Mouse (Mus musculus): ENCODE measurements around the gene Ap5s1. TPM values are rescaled to one million over a fixed set of nuclear protein-coding genes. Genes with fewer than 3 reads are reported as not detected.

Ap5s1 gene
- polyA plus RNA-seq, 1 experiment from 2014 or later: 23.8 TPM

GRCm38 (mm10) chr2:131254329-131254713, 47.4 kb downstream of the Ap5s1 start:
- H3K36me3 ChIP-seq (replicated peaks; ENCODE audit: control insufficient read depth, insufficient read depth, low read depth, low read length): no peaks in the 10 kb centered on the region
- no peak overlapping the region for H3K4me3 ChIP-seq (ENCODE audit: low read depth, low read length)
- H3K9ac ChIP-seq (replicated peaks; ENCODE audit: low read length): no peak overlapping the region
- H3K4me1 ChIP-seq (ENCODE audit: control insufficient read depth, insufficient read depth, low read length): no peaks in the 10 kb centered on the region
- ATAC-seq (replicated peaks; ENCODE audit: insufficient number of reproducible peaks, low FRiP score, low TSS enrichment, low read depth) (no peak), DNase-seq (ENCODE audit: low spot score) (no peak)
- H3K4me2 ChIP-seq (ENCODE audit: low read depth, low read length): no peak overlapping the region
- no peak overlapping the region for H3K27ac ChIP-seq (replicated peaks; ENCODE audit: low read depth, low read length)
- H3K27me3 ChIP-seq (ENCODE audit: control insufficient read depth, insufficient read depth, low read length): no peaks in the 10 kb centered on the region
- H3K9me3 ChIP-seq (replicated peaks; ENCODE audit: control insufficient read depth, low read length): no peaks in the 10 kb centered on the region
- WGBS: 77% methylated on average over 2 of the region's 2 CpGs

GRCm38 (mm10) chr2:131255738-131256137, 48.9 kb downstream of the Ap5s1 start:
- ATAC-seq (replicated peaks; ENCODE audit: insufficient number of reproducible peaks, low FRiP score, low TSS enrichment, low read depth): no peak
- WGBS: 65% methylated on average over 3 of the region's 3 CpGs

GRCm38 (mm10) chr2:131258693-131259092, 51.8 kb downstream of the Ap5s1 start:
- Histone ChIP-seq H3K36me3 (replicated peaks; ENCODE audit: control insufficient read depth, insufficient read depth, low read depth, low read length) (no peaks in the 10 kb centered on the region), H3K4me3 (ENCODE audit: low read depth, low read length) (no peak overlapping the region), H3K27me3 (ENCODE audit: control insufficient read depth, insufficient read depth, low read length) (no peaks in the 10 kb centered on the region), H3K27ac (replicated peaks; ENCODE audit: low read depth, low read length) (no peak overlapping the region), H3K4me1 (ENCODE audit: control insufficient read depth, insufficient read depth, low read length) (no peaks in the 10 kb centered on the region), H3K4me2 (ENCODE audit: low read depth, low read length) (no peak overlapping the region), H3K9me3 (replicated peaks; ENCODE audit: control insufficient read depth, low read length) (no peaks in the 10 kb centered on the region), H3K9ac (replicated peaks; ENCODE audit: low read length) (no peak overlapping the region)
- 81% methylated on average over 8 of the region's 8 CpGs for WGBS
- no peak for DNase-seq (ENCODE audit: low spot score)
- ATAC-seq (replicated peaks; ENCODE audit: insufficient number of reproducible peaks, low FRiP score, low TSS enrichment, low read depth): no peak

More at GRCm38 (mm10) chr2:131255738-131256137, 48.9 kb downstream of the Ap5s1 start:
- no peaks in the 10 kb centered on the region for H3K9me3 ChIP-seq (replicated peaks; ENCODE audit: control insufficient read depth, low read length)
- no peaks in the 10 kb centered on the region for H3K36me3 ChIP-seq (replicated peaks; ENCODE audit: control insufficient read depth, insufficient read depth, low read depth, low read length)
- no peaks in the 10 kb centered on the region for H3K4me1 ChIP-seq (ENCODE audit: control insufficient read depth, insufficient read depth, low read length)
- no peaks in the 10 kb centered on the region for H3K27me3 ChIP-seq (ENCODE audit: control insufficient read depth, insufficient read depth, low read length)
- H3K9ac ChIP-seq (replicated peaks; ENCODE audit: low read length): no peak overlapping the region
- DNase-seq (ENCODE audit: low spot score): no peak
- no peak overlapping the region for H3K4me2 ChIP-seq (ENCODE audit: low read depth, low read length)
- no peak overlapping the region for H3K4me3 ChIP-seq (ENCODE audit: low read depth, low read length)
- no peak overlapping the region for H3K27ac ChIP-seq (replicated peaks; ENCODE audit: low read depth, low read length)

- Histone ChIP-seq H3K9me3 (replicated peaks; ENCODE audit: control insufficient read depth, low read length) (no peaks in the 10 kb centered on the region), H3K27me3 (ENCODE audit: control insufficient read depth, insufficient read depth, low read length) (no peaks in the 10 kb centered on the region), H3K4me3 (ENCODE audit: low read depth, low read length) (no peak overlapping the region), H3K9ac (replicated peaks; ENCODE audit: low read length) (no peak overlapping the region), H3K36me3 (replicated peaks; ENCODE audit: control insufficient read depth, insufficient read depth, low read depth, low read length) (no peaks in the 10 kb centered on the region), H3K27ac (replicated peaks; ENCODE audit: low read depth, low read length) (no peak overlapping the region), H3K4me2 (ENCODE audit: low read depth, low read length) (no peak overlapping the region), H3K4me1 (ENCODE audit: control insufficient read depth, insufficient read depth, low read length) (no peaks in the 10 kb centered on the region)
- ATAC-seq (replicated peaks; ENCODE audit: insufficient number of reproducible peaks, low FRiP score, low TSS enrichment, low read depth) (no peak), DNase-seq (ENCODE audit: low spot score) (no peak)
- WGBS: 70% methylated on average over 9 of the region's 9 CpGs
Observed at GRCm38 (mm10) chr2:131260544-131261307, 53.8 kb downstream of the Ap5s1 start.

- DNase-seq (ENCODE audit: low spot score): peak; percentile 75
- H3K9ac ChIP-seq (replicated peaks; ENCODE audit: low read length): peak overlapping the region; percentile 95
- peak overlapping the region; percentile 98 for H3K27ac ChIP-seq (replicated peaks; ENCODE audit: low read depth, low read length)
- peak overlapping the region; percentile 85 for H3K4me3 ChIP-seq (ENCODE audit: low read depth, low read length)
- no peaks in the 10 kb centered on the region for H3K4me1 ChIP-seq (ENCODE audit: control insufficient read depth, insufficient read depth, low read length)
- ATAC-seq (replicated peaks; ENCODE audit: insufficient number of reproducible peaks, low FRiP score, low TSS enrichment, low read depth): peak; percentile 78
- 2% methylated on average over 10 of the region's 10 CpGs for WGBS
- no peaks in the 10 kb centered on the region for H3K9me3 ChIP-seq (replicated peaks; ENCODE audit: control insufficient read depth, low read length)
- H3K4me2 ChIP-seq (ENCODE audit: low read depth, low read length): peak overlapping the region; percentile 44
- H3K27me3 ChIP-seq (ENCODE audit: control insufficient read depth, insufficient read depth, low read length): no peaks in the 10 kb centered on the region
- H3K36me3 ChIP-seq (replicated peaks; ENCODE audit: control insufficient read depth, insufficient read depth, low read depth, low read length): no peaks in the 10 kb centered on the region
Observed at GRCm38 (mm10) chr2:131261481-131262212, 54.8 kb downstream of the Ap5s1 start.

GRCm38 (mm10) chr2:131262213-131262672, 55.4 kb downstream of the Ap5s1 start, which contains the start of gene Pank2:
Gene Pank2 (plus strand): TSS chr2:131262495.
- peak within 1 kb of the TSS; percentile 85 for H3K4me3 ChIP-seq (ENCODE audit: low read depth, low read length)
- ATAC-seq (replicated peaks; ENCODE audit: insufficient number of reproducible peaks, low FRiP score, low TSS enrichment, low read depth) (peak; percentile 100), DNase-seq (ENCODE audit: low spot score) (peak; percentile 99)
- H3K27me3 ChIP-seq (ENCODE audit: control insufficient read depth, insufficient read depth, low read length): no peaks in the 10 kb centered on the region
- peak within 1 kb of the TSS; percentile 54 for H3K4me2 ChIP-seq (ENCODE audit: low read depth, low read length)
- H3K27ac ChIP-seq (replicated peaks; ENCODE audit: low read depth, low read length): peak within 1 kb of the TSS; percentile 98
- H3K9ac ChIP-seq (replicated peaks; ENCODE audit: low read length): peak within 1 kb of the TSS; percentile 95
- H3K36me3 ChIP-seq (replicated peaks; ENCODE audit: control insufficient read depth, insufficient read depth, low read depth, low read length): no peaks in the 10 kb centered on the region
- no peaks in the 10 kb centered on the region for H3K9me3 ChIP-seq (replicated peaks; ENCODE audit: control insufficient read depth, low read length)
- WGBS: under 1% methylated on average over 49 of the region's 49 CpGs
- H3K4me1 ChIP-seq (ENCODE audit: control insufficient read depth, insufficient read depth, low read length): no peaks in the 10 kb centered on the region
